Mouse (Mus musculus) midbrain, embryonic 14.5 days (tissue): ENCODE results near the gene Samd3. TPM values are rescaled to one million over a fixed set of nuclear protein-coding genes. Genes with fewer than 3 reads are reported as not detected.

ENCODE experiments used
- polyA plus RNA-seq: library from polyadenylated mRNA; unstranded; fragments of >200 nt; fragmentation: Nextera tagmentation; extraction: Ambion mirVana; gene quantifications from 2 replicates; pipeline ENCODE4 v1.2.1, GENCODE M21; 2014

Samd3 gene
- polyA plus RNA-seq, 1 experiment from 2014 or later = 0.74 TPM

Other genes with a start within 250 kb of the Samd3 start
- 0.78 and 2.1 TPM in 2 replicates for gene Gm9767, start 151.5 kb upstream of the Samd3 start, polyA plus RNA-seq
- 32.8 and 37.7 TPM in 2 replicates for gene Tmem200a, start 150.7 kb upstream of the Samd3 start, polyA plus RNA-seq
- gene L3mbtl3, start 146.3 kb downstream of the Samd3 start, polyA plus RNA-seq = 29.3 and 35.3 TPM in 2 replicates